Mouse (Mus musculus) CH12.LX (cell line): ENCODE measurements around the gene Ston2. TPM values are rescaled to one million over a fixed set of nuclear protein-coding genes. Genes with fewer than 3 reads are reported as not detected.

Experiments used
- DNase-seq: peaks from one replicate; pipeline ENCODE4 v3.0.0-alpha.2; 2013; ENCODE audit errors: extremely low read depth
- H3K27ac ChIP-seq: 2 replicates; pipeline ENCODE4 v1.5.1; 2012; ENCODE audit warnings: low read depth, mild to moderate bottlenecking, control low read depth, moderate library complexity; ENCODE audit not compliant: insufficient read depth
- H3K27me3 ChIP-seq: replicated peaks from 2 replicates; pipeline ENCODE3; 2012; ENCODE audit warnings: inconsistent platforms
- H3K36me3 ChIP-seq, 2 experiments: replicated peaks in 1 of 2; 2 replicates each; pipeline versions ENCODE3 to v1.6.1; 2012; ENCODE audit warnings: inconsistent platforms in 1 of 2, low read length in 1 of 2, mild to moderate bottlenecking in 1 of 2, mixed read lengths in 1 of 2, moderate library complexity in 1 of 2; ENCODE audit not compliant: control insufficient read depth in 1 of 2, insufficient read depth in 1 of 2
- H3K4me1 ChIP-seq, 2 experiments: 2 replicates each; pipeline ENCODE4 v1.6.1; 2012; ENCODE audit warnings: inconsistent platforms in 1 of 2, moderate library complexity in 1 of 2; ENCODE audit not compliant: insufficient read depth in 2 of 2, control insufficient read depth in 1 of 2
- H3K4me2 ChIP-seq: 2 replicates; pipeline ENCODE4 v1.6.1; 2012; ENCODE audit warnings: low read depth, mild to moderate bottlenecking, control low read depth; ENCODE audit not compliant: poor library complexity, insufficient read depth, severe bottlenecking
- H3K4me3 ChIP-seq, 3 experiments: fragments of 150-350 bp in 1 of 3; sonication (generic) in 1 of 3; replicated peaks in 1 of 3; 2 replicates each; pipeline versions ENCODE3 to v1.5.1; 2011 to 2012; ENCODE audit warnings: low read depth in 2 of 3, low read length in 2 of 3, mild to moderate bottlenecking in 2 of 3, moderate library complexity in 2 of 3, control low read depth in 1 of 3, improper control_type of control experiment in 1 of 3, inconsistent platforms in 1 of 3, mixed read lengths in 1 of 3; ENCODE audit not compliant: poor library complexity in 1 of 3
- H3K79me2 ChIP-seq: replicated peaks from 2 replicates; pipeline ENCODE4 v1.6.1; 2012; ENCODE audit warnings: mild to moderate bottlenecking, moderate library complexity; ENCODE audit not compliant: control insufficient read depth, poor library complexity, insufficient read depth, severe bottlenecking; ENCODE audit errors: extremely low read depth
- H3K9ac ChIP-seq: 2 replicates; pipeline ENCODE4 v1.6.1; 2012; ENCODE audit warnings: low read depth, mild to moderate bottlenecking, control low read depth, moderate library complexity; ENCODE audit not compliant: insufficient read depth
- H3K9me3 ChIP-seq: replicated peaks from 2 replicates; pipeline ENCODE3; 2012; ENCODE audit warnings: low read length, inconsistent platforms, mixed read lengths
- BHLHE40 ChIP-seq: IDR thresholded peaks from 2 replicates; pipeline ENCODE4 v1.6.1; 2011; ENCODE audit warnings: mild to moderate bottlenecking, low read depth, low read length, improper control_type of control experiment
- CHD2 ChIP-seq: IDR thresholded peaks from 2 replicates; pipeline ENCODE4 v1.6.1; 2011; ENCODE audit warnings: low read length, improper control_type of control experiment
- EP300 ChIP-seq: IDR thresholded peaks from 2 replicates; pipeline ENCODE4 v1.6.1; 2011; ENCODE audit warnings: low read length, improper control_type of control experiment
- ETS1 ChIP-seq: conservative IDR thresholded peaks from 2 replicates; pipeline ENCODE4 v1.6.1; 2012; ENCODE audit warnings: low read depth, mild to moderate bottlenecking, inconsistent platforms, low read length, improper control_type of control experiment, moderate library complexity
- GABPA ChIP-seq: IDR thresholded peaks from 2 replicates; pipeline ENCODE4 v1.6.1; 2012; ENCODE audit warnings: low read depth, low read length, improper control_type of control experiment, inconsistent platforms; ENCODE audit not compliant: insufficient replicate concordance
- IRF4 ChIP-seq: IDR thresholded peaks from 2 replicates; pipeline ENCODE4 v1.6.1; 2014; ENCODE audit warnings: low read depth, mild to moderate bottlenecking, inconsistent platforms, low read length, improper control_type of control experiment
- KAT2A ChIP-seq: IDR thresholded peaks from 2 replicates; pipeline ENCODE4 v1.6.1; 2012; ENCODE audit warnings: low read length, improper control_type of control experiment, inconsistent platforms; ENCODE audit not compliant: insufficient replicate concordance
- MEF2A ChIP-seq: IDR thresholded peaks from 2 replicates; pipeline ENCODE4 v1.6.1; 2014; ENCODE audit warnings: low read depth, mild to moderate bottlenecking, inconsistent platforms, low read length, improper control_type of control experiment, borderline replicate concordance
- MYC ChIP-seq: IDR thresholded peaks from 2 replicates; pipeline ENCODE4 v1.6.1; 2011; ENCODE audit warnings: low read depth, mild to moderate bottlenecking, improper control_type of control experiment, low read length
- NELFE ChIP-seq: IDR thresholded peaks from 2 replicates; pipeline ENCODE4 v1.6.1; 2011; ENCODE audit warnings: low read depth, low read length, improper control_type of control experiment
- PAX5 ChIP-seq: IDR thresholded peaks from 2 replicates; pipeline ENCODE4 v1.6.1; 2012; ENCODE audit warnings: low read length, inconsistent platforms, mixed read lengths
- POLR2A ChIP-seq: IDR thresholded peaks from 2 replicates; pipeline ENCODE4 v1.6.1; 2011; ENCODE audit warnings: low read depth, mild to moderate bottlenecking, improper control_type of control experiment, low read length
- RAD21 ChIP-seq: IDR thresholded peaks from 2 replicates; pipeline ENCODE4 v1.6.1; 2011; ENCODE audit warnings: low read depth, mild to moderate bottlenecking, low read length, improper control_type of control experiment, moderate library complexity
- SMC3 ChIP-seq: IDR thresholded peaks from 2 replicates; pipeline ENCODE4 v1.6.1; 2011; ENCODE audit warnings: low read depth, low read length, improper control_type of control experiment
- TBP ChIP-seq: conservative IDR thresholded peaks from 2 replicates; pipeline ENCODE4 v1.6.1; 2011; ENCODE audit warnings: low read depth, low read length, improper control_type of control experiment
- TCF12 ChIP-seq: IDR thresholded peaks from 2 replicates; pipeline ENCODE4 v1.6.1; 2014; ENCODE audit warnings: low read depth, mild to moderate bottlenecking, inconsistent platforms, low read length, improper control_type of control experiment
- UBTF ChIP-seq: IDR thresholded peaks from 2 replicates; pipeline ENCODE4 v1.6.1; 2012; ENCODE audit warnings: low read depth, mild to moderate bottlenecking, inconsistent platforms, low read length, improper control_type of control experiment, moderate library complexity
- USF1 ChIP-seq: IDR thresholded peaks from 2 replicates; pipeline ENCODE4 v1.6.1; 2014; ENCODE audit warnings: low read depth, mild to moderate bottlenecking, inconsistent platforms, low read length, improper control_type of control experiment
- USF2 ChIP-seq: conservative IDR thresholded peaks from 2 replicates; pipeline ENCODE4 v1.6.1; 2011; ENCODE audit warnings: low read depth, low read length, improper control_type of control experiment
- dilution Hi-C: fragments of 300-500 bp; cut with MboI; formaldehyde crosslinking; loops from 2 replicates; pipeline ENCODE4 v1.14.3; 2020; ENCODE audit warnings: low sequenced_read_pairs; ENCODE audit not compliant: extremely low pct_unique_long_range_greater_than_20kb, extremely low pct_ligation_motif_present
- in situ Hi-C: fragments of 300-500 bp; cut with MboI; formaldehyde crosslinking; loops from 3 replicates; pipeline ENCODE4 v1.14.3; 2019; ENCODE audit warnings: low sequenced_read_pairs, low pct_ligation_motif_present, low pct_unique_long_range_greater_than_20kb, mixed read lengths
- polyA plus RNA-seq: library from polyadenylated mRNA; unstranded; fragments of >175 nt; gene quantifications from 2 replicates; pipeline ENCODE4 v1.2.1, GENCODE M21; 2012; ENCODE audit warnings: low read depth; ENCODE audit not compliant: insufficient read length
- total RNA-seq, 2 experiments: library from RNA; depleted of rRNA; stranded (reverse); fragments of 300-350 nt in 1 of 2; fragments of >200 nt in 1 of 2; gene quantifications; 2 replicates each; pipeline ENCODE4 v1.2.3; 2012 to 2014

The Ston2 gene
- total and polyA plus RNA-seq, 3 experiments = 0.21 to 0.34 TPM; not detected in 1

GRCm38 (mm10) chr12:91711655-91712054 lies 76.5 kb downstream of the Ston2 start:
- Histone ChIP-seq H3K4me3 (no peak overlapping the region), H3K27ac (no peak overlapping the region), H3K27me3 (no peaks in the 10 kb centered on the region), H3K4me1 (peaks cover 2 to 18% of the 10 kb centered on the region in 2 experiments; a peak in 2 of 4 replicates), H3K9ac (no peak overlapping the region), H3K4me2 (no peak overlapping the region), H3K36me3 (no peaks in the 10 kb centered on the region), H3K79me2 (no peaks in the 10 kb centered on the region), H3K9me3 (no peaks in the 10 kb centered on the region)
- in situ Hi-C loops = no loop called here
- TF ChIP-seq USF1 (no peak), ETS1 (no peak), USF2 (no peak), BHLHE40 (no peak)
- DNase-seq = peak; percentile 40
- dilution Hi-C loops = no loop called here

- H3K27me3 ChIP-seq = no peaks in the 10 kb centered on the region
- H3K9me3 ChIP-seq = no peaks in the 10 kb centered on the region
- H3K36me3 ChIP-seq = no peaks in the 10 kb centered on the region
- H3K4me3 ChIP-seq = no peak overlapping the region
- in situ Hi-C loops = no loop called here
- H3K27ac ChIP-seq = no peak overlapping the region
- DNase-seq = no peak
- H3K9ac ChIP-seq = no peak overlapping the region
- no peak for TF ChIP-seq GABPA
- TF ChIP-seq IRF4 = no peak
- no peak for TF ChIP-seq TBP
- TF ChIP-seq UBTF = no peak
- no peak for TF ChIP-seq ETS1
- no peak for TF ChIP-seq POLR2A
- no peak for TF ChIP-seq RAD21
- TF ChIP-seq MYC = no peak
- no peak for TF ChIP-seq KAT2A
- TF ChIP-seq EP300 = no peak
- no peak for TF ChIP-seq TCF12
- no peak for TF ChIP-seq CHD2
- no peak for TF ChIP-seq MEF2A
- no peak for TF ChIP-seq SMC3
- TF ChIP-seq PAX5 = no peak
- TF ChIP-seq NELFE = no peak
- peaks cover 2 to 18% of the 10 kb centered on the region in 2 experiments; a peak in 2 of 4 replicates for H3K4me1 ChIP-seq
- H3K79me2 ChIP-seq = no peaks in the 10 kb centered on the region
- no peak overlapping the region for H3K4me2 ChIP-seq
- dilution Hi-C loops = no loop called here
Observed at GRCm38 (mm10) chr12:91710876-91711275, 77.3 kb downstream of the Ston2 start.
